Mouse (Mus musculus) megakaryocyte-erythroid progenitor cell, adult 5-6 weeks (primary cell): Measurements from ENCODE around the gene Asf1a. TPM values are rescaled to one million over a fixed set of nuclear protein-coding genes. Genes with fewer than 3 reads are reported as not detected.
"Not testable (repeated sequence)": the region's sequence is repeated elsewhere in the genome, so short reads cannot be mapped to it uniquely, and the experiment has no call there.

ENCODE experiments used
- ATAC-seq: replicated peaks from 2 replicates; pipeline ENCODE4 v1.8.0; 2016; ENCODE audit warnings: mild to moderate bottlenecking, inconsistent platforms; ENCODE audit not compliant: severe bottlenecking, poor library complexity, low FRiP score, low TSS enrichment
- total RNA-seq, 2 experiments: library from RNA; stranded (forward) in 1 of 2; stranded (reverse) in 1 of 2; fragments of 200-1000, 215-1000 nt in 1 of 2; fragments of >200 nt in 1 of 2; fragmentation: Nextera tagmentation in 1 of 2; gene quantifications; 2 replicates each; pipeline ENCODE4 v1.2.3; 2014 to 2017

The Asf1a gene
- total RNA-seq, 2 experiments from 2014 or later: 67.6 to 118 TPM

- no peak for ATAC-seq
Measured at GRCm38 (mm10) chr10:53634160-53634559, 37.6 kb downstream of the Asf1a start.

- no peak for ATAC-seq
Measured at GRCm38 (mm10) chr10:53635246-53635971, 38.9 kb downstream of the Asf1a start.

GRCm38 (mm10) chr10:53641507-53641906, 45.0 kb downstream of the Asf1a start:
- ATAC-seq: peak; percentile 90

GRCm38 (mm10) chr10:53650683-53651082, 54.1 kb downstream of the Asf1a start:
- no peak for ATAC-seq

GRCm38 (mm10) chr10:53654239-53654638, 57.7 kb downstream of the Asf1a start:
- not testable (repeated sequence) for ATAC-seq

Other genes starting within 250 kb of the Asf1a start
- gene Cep85l, start 216.8 kb upstream of the Asf1a start, total RNA-seq (2014; fragmentation: Nextera tagmentation): 9.7 and 16.2 TPM in 2 replicates
- 17.3 and 18.7 TPM in 2 replicates for gene Cep85l, start 216.8 kb upstream of the Asf1a start, total RNA-seq (2017)
- 17.9 and 47.4 TPM in 2 replicates for gene Mcm9, start 33.7 kb downstream of the Asf1a start, total RNA-seq (2014; fragmentation: Nextera tagmentation)
- gene Mcm9, start 33.7 kb downstream of the Asf1a start, total RNA-seq (2017): 9.3 and 16.5 TPM in 2 replicates
- 2.0 and 3.2 TPM in 2 replicates for gene Fam184a, start 154.4 kb downstream of the Asf1a start, total RNA-seq (2014; fragmentation: Nextera tagmentation)
- 4.5 and 14.9 TPM in 2 replicates for gene Fam184a, start 154.4 kb downstream of the Asf1a start, total RNA-seq (2017)